Mouse (Mus musculus): Measurements from ENCODE around the gene Plekhn1. TPM values are rescaled to one million over a fixed set of nuclear protein-coding genes. Genes with fewer than 3 reads are reported as not detected.

The Plekhn1 gene
- total RNA-seq (2021) = 10 to 100 TPM; 18.7 to 23.9 TPM
- 62.2 and 69.6 TPM in 2 replicates for polyA plus RNA-seq (2012; rRNA removed)
- long read RNA-seq, transcript Plekhn1-201 (12 exons, 3,014 nt) = major isoform, 31 of 59 reads
- long read RNA-seq, partial matches to known transcripts = 8 of 59 reads
- long read RNA-seq, other reads (novel, unspliced or antisense) = 20 of 59 reads

- peak; percentile 90 for DNase-seq
Observed at GRCm38 (mm10) chr4:156234701-156235213, at the start of gene Plekhn1. Plekhn1 (minus strand) TSS chr4:156234857.

DNA sequence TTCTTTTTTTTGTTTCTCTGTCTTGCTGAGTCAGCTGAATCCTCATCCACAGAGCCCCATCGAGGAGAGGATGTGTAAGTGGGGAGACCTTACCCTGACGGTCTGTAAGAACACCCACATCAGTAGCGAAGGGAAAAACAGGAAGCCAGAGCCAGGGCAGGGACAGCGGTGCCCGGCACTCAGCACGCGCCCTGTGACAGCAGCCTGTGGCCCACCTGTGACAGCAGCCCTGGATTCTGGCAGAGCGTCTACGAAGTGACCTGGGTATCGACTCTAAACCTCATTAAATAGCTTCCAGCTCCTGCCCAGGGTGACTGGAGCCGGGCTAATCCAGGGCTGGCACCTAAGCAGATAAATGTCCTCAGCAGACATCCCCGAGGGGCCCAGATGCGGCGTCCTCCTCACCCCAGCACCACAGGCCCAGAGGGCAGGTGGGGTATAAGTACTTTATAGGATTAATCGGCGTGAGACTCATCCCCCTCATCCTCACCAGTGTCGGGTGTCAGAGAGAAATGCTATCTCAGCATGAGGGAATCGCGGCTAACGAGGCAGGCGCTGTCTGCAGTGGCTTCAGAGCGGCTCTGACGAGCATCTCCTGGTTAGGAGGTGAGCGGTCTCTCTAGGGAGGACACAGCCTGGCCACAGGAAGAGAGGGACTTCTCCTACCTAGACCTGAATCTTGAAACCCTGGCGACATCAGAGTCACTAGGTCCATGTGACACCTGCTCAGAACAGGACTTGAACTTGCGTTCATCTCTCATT is 20.6 kb upstream of the Plekhn1 start, which contains the start of gene Samd11:
TSS of gene Samd11 (minus strand) at position 580 of the 762 bp plus-strand sequence.
- no peak for DNase-seq

DNA sequence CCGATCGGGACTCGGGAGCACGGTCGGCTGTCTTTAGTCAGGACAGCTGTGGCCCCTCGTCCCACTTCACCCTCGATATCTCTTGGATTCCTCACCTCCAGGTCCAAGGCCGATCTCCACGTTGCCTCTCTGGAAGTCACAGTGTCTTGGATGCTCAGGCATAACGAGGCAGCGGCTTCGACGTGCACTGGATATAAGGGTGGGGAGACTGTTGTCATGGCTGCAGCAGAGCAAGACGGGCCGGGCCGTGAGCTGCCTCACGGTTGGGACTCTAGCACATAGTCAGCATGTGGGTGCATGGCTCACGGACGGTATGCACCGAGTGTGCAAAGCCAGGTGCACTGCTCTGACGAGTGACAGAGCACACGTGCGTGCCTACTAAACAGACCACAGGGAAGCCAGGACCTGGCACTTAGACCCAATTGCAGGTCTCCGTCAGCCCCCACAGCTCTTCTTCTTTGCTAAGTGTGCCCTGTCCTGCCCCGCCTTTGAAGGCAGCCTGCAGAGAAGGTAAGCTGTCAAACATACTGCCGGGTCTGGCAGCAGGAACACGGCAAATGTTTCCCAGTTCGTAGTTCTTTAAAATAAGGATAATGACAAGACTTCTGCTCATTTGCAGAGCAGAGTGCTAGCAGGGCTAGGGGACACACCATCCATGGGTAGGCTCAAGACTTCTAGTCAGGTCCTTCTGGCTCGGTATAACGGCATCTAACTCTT is 19.9 kb upstream of the Plekhn1 start:
- DNase-seq = no peak

DNA sequence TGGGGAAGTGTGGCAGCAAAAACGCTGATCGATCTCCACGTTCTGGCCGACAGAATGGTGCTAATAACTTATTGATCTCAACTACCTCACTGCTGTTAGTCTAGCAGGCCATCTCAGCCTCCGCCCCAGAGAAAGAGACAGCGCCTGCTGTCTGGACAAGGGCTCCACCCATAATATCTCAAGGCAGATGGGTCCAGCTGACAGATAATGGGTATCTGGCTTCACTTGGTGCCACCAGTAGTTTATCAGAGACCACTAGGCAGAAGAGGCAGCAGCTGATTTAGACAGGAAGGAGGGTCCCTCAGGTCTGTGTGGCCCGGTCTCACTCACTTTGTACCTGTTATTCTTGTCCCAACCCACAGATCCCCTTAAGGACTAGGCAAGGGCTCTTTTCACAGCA is 18.4 kb upstream of the Plekhn1 start:
- no peak for DNase-seq

- no peak for DNase-seq
Observed at GRCm38 (mm10) chr4:156252619-156253018, 18.0 kb upstream of the Plekhn1 start.

- DNase-seq = no peak
Observed at GRCm38 (mm10) chr4:156252140-156252539, 17.5 kb upstream of the Plekhn1 start.

DNA sequence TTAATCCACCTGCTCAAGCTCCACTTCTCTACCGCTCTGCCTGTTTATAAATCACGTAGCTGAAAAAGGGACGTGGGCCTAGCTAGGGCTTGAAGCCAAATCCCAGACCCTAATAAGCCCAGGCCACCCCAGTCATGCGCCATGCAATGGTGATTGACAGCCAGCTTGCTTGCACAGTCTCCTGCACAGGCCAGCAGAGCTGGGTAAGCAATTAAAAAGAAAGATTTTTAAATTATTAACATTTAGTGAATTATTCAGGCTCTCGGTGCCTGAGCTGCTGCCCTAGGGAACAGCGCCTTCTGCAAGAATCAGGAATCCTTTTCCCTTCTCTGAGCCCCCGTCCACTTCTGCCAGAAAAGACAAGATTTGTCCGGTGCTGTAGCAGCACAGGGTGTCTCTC is 16.4 kb upstream of the Plekhn1 start:
- DNase-seq = no peak

GRCm38 (mm10) chr4:156249567-156249966 is 14.9 kb upstream of the Plekhn1 start:
- no peak for DNase-seq

DNA sequence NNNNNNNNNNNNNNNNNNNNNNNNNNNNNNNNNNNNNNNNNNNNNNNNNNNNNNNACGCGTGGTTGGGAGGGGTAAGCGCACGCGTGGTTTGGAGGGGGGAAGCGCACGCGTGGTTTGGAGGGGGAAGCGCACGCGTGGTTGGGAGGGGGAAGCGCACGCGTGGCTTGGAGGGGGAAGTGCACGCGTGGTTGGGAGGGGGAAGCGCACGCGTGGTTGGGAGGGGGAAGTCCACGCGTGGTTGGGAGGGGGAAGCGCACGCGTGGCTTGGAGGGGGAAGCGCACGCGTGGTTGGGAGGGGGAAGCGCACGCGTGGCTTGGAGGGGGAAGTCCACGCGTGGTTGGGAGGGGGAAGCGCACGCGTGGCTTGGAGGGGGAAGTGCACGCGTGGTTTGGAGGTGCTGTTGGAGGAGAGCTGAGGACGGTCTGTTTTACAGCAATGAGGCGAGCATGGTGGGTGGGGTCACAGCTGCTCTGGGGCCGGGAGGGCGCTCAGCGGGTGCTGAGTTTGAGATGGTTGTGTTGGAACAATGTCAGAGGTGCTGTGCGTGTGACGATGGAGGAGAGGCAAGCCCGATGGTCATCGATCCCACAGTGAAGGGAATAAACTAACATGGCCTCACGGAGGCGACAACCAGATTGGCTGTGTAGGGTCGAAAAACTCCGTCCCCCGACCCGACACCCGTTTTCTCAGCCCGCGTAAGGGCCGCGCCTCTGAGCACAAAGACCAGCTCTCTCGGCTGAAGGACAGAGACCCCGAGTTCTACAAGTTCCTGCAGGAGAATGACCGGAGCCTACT is 2.2 kb upstream of the Plekhn1 start:
- no peak for DNase-seq

DNA sequence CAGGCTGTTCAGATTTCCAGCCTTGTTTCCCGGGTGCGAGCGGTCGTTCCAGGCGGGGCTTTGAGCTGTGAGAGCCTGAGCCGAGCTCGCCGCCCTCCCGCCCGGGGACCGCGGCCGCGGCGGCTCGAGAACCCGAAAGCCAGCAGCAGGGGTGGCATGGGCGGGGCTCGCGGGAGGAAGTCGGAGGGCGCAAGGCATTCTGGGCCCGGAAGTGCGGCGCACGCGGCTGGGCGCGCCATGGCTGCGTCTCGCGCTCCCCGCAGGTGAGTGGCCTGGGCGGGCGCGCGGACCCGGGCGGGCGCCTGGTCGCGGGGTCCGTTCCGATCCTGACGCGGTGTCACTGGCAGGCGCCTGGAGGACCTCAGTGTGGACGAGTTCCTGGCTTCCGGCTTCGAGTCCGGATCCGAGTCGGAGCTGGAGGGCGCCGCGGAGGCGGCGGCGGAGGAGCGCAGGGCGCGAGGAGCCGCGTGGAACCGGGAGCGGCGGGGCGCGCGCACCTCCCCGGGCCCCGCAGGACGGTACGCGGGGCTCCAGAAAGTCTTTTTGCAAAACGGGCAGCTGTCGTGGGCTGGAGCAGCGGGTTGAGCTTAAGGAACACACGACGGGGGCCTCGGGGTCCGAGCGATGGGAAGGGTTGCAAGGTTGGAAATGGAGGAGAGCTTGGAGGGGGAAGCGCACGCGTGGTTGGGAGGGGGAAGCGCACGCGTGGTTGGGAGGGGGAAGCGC is 1.3 kb upstream of the Plekhn1 start, which contains the start of gene Noc2l:
TSS of gene Noc2l (plus strand) at position 203 of the 726 bp plus-strand sequence.
- DNase-seq = peak; percentile 95

- DNase-seq = no peak
Observed at GRCm38 (mm10) chr4:156235360-156235770, 708 bp upstream of the Plekhn1 start.

- peak; percentile 61 for DNase-seq
Observed at GRCm38 (mm10) chr4:156234021-156234501, 596 bp downstream of the Plekhn1 start.

DNA sequence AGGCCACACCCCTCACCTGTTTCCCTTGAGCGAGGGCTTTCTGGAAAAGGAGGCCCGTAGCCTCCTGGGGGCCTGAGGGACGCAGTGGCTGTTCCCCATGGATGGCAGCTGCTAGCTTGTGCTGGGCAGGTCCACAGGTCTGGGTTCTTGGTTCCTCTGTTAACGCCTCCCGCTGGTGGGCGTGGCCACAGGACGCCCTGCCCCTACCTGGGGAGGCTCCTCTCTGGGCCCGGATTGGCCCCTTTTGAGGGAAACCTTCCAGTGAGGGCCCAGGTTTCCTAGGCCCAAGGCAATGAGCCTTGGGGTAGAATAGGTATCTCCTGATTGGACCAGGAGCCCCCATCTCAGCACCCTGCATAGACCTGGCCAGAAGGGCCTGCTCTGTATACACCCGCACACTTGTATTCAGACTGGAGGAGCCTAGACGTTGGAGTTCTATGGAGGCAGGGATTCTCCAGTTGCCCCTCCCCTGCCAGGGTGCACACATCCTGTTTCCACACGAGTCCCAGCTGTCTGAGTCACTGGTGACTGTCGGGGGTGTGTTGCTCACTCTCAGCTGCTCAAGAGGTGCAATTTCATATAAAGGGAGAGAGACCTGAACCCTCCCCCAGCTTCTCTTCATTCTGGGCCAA is 6.1 kb downstream of the Plekhn1 start:
- DNase-seq = peak; percentile 64

DNA sequence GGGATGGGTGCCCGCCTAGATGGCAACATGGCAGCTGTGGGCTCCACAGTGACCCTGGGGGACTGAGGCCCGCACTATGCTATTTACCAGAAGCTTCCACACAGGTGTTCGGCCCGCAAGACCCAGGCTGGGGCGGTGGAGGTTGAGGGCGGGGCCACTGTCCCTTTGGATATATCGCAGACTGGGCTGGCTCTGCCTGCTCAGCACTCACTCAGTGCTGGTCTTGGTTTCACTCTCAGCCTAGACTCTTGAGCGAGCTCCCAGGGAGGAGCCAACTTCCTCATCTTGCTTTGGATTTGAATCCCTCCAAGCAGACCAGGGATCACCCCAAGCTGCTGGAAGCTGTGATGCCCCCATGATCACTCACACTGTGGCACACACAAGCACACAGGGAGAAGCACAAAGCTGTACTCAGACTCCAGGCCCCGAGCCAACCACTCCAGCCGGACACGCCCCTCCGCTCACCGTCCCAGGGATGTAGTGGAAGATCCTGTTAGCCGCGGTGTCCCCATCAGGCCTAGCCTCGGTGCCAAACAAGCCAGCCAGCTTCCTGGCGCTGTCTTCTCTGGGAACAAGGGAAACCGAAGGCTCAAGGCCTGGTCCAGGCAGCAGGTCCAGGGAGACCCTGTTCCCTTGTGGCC is 6.8 kb downstream of the Plekhn1 start:
- DNase-seq = no peak

- DNase-seq = no peak
Observed at GRCm38 (mm10) chr4:156224276-156224675, 10.4 kb downstream of the Plekhn1 start.

DNA sequence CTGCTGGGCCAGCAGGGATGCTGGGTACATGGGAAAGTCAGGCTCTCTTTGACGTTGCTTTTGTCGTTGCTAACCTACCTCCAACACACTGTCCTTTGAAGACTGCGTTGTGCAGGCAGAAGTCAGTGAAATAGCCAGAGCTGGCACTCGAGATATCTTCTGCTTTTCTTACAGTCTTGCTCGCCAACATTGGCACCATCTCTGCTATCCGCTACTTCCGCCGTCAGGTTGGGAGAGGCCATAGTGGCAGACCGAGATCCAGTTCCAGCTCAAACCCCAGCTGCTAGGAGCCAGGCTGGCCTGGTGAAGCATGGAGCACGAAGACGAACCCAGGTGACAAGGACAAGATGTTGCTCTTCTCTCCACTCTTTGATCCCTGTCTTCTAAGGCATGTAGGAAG is 14.7 kb downstream of the Plekhn1 start:
- no peak for DNase-seq

GRCm38 (mm10) chr4:156217838-156218237 is 16.8 kb downstream of the Plekhn1 start:
- no peak for DNase-seq

- DNase-seq = no peak
Observed at GRCm38 (mm10) chr4:156217022-156217669, 17.5 kb downstream of the Plekhn1 start.

GRCm38 (mm10) chr4:156216196-156216595 is 18.5 kb downstream of the Plekhn1 start:
- DNase-seq = peak; percentile 31

Measured in adrenal gland, adult 2 months (tissue).